Mouse (Mus musculus) forebrain, embryonic 16.5 days (tissue): ENCODE measurements around the gene Henmt1. TPM values are rescaled to one million over a fixed set of nuclear protein-coding genes. Genes with fewer than 3 reads are reported as not detected.

ENCODE experiments used
- ATAC-seq: fragments of 200-750 bp; cut with Nextera tagmentation; 2 replicates; pipeline ENCODE4 v1.8.0; 2017; ENCODE audit warnings: mild to moderate bottlenecking, moderate library complexity
- H3K27ac ChIP-seq: fragments of 300-500 bp; sonication (generic); 2 replicates; pipeline ENCODE4 v1.5.1; 2014; ENCODE audit warnings: low read length, control low read depth
- H3K27me3 ChIP-seq: fragments of 300-500 bp; sonication (generic); replicated peaks from 2 replicates; pipeline ENCODE4 v1.6.1; 2014; ENCODE audit warnings: low read length; ENCODE audit not compliant: control insufficient read depth, insufficient read depth
- H3K36me3 ChIP-seq: fragments of 300-500 bp; sonication (generic); 2 replicates; pipeline ENCODE4 v1.6.1; 2014; ENCODE audit not compliant: control insufficient read depth, insufficient read depth
- H3K4me1 ChIP-seq: fragments of 300-500 bp; sonication (generic); replicated peaks from 2 replicates; pipeline ENCODE4 v1.6.1; 2014; ENCODE audit warnings: low read length; ENCODE audit not compliant: control insufficient read depth, insufficient read depth
- H3K4me2 ChIP-seq: fragments of 300-500 bp; sonication (generic); 2 replicates; pipeline ENCODE4 v1.6.1; 2014; ENCODE audit warnings: mild to moderate bottlenecking, low read length, control low read depth
- H3K4me3 ChIP-seq: fragments of 300-500 bp; sonication (generic); replicated peaks from 2 replicates; pipeline ENCODE4 v1.5.1; 2014; ENCODE audit warnings: mild to moderate bottlenecking, low read length, control low read depth
- H3K9ac ChIP-seq: fragments of 300-500 bp; sonication (generic); replicated peaks from 2 replicates; pipeline ENCODE4 v1.6.1; 2014; ENCODE audit warnings: low read depth, low read length, control low read depth
- H3K9me3 ChIP-seq: fragments of 300-500 bp; sonication (generic); 2 replicates; pipeline ENCODE4 v1.6.1; 2016; ENCODE audit warnings: low read length; ENCODE audit not compliant: control insufficient read depth
- WGBS: fragments of 180-500 bp; shearing (Covaris S2); extraction: QIAGEN DNeasy Blood & Tissue Kit; methylation state at CpG from one replicate; pipeline ENCODE4 v1.1.7; 2014; 5-methylcytosine and 5-hydroxymethylcytosine counted together
- polyA plus RNA-seq: library from polyadenylated mRNA; unstranded; fragments of >200 nt; fragmentation: Nextera tagmentation; extraction: Ambion mirVana; gene quantifications from 2 replicates; pipeline ENCODE4 v1.2.1, GENCODE M21; 2015

The Henmt1 gene
- polyA plus RNA-seq, 1 experiment from 2014 or later = 1.7 TPM

DNA sequence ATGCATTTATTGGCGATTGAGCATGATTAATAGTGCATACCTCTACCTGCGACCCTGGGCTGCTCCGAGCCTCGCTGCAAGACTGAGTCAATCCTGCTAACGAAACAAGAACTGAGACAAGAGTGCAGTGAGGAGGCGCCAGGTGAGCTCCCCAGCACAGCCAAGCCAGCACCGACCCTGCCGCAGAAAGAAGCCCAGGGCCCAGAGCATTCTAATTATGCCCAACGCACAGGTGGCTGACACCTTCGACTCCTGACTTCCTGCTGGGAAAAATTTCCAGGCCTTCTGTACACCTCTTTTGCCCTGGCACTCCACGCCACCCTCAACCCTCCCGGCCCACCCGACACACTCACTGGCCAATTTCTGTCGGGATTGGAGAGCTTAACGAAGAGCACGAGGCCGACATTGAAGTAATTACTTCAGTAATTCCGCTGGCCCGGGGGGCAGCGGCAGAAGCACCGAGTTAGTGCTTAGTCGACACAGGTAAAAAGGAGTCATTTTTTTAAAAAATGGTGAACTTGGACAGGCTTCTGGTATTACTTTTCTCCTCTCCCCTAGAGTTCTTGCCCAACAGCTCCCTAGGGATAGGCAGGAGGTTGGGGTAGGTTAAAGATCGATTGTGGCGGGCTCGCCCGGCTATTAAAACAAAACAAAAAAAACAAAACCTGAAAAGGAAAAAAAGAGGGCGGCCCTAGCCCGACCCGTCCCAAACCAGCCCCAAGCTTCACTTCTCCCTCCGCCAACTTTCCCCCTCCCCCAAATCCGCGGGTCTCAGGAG lies 29.2 kb upstream of the Henmt1 start:
- Histone ChIP-seq H3K36me3 (0 out of 2 replicates have a peak, but pooled peaks cover 2% of the 10 kb centered on the region), H3K9ac (peak overlapping the region; percentile 87), H3K4me2 (peak overlapping the region; percentile 98), H3K4me3 (peak overlapping the region; percentile 88), H3K27me3 (no peaks in the 10 kb centered on the region), H3K9me3 (no peaks in the 10 kb centered on the region), H3K27ac (peak overlapping the region; percentile 97), H3K4me1 (peaks cover 22% of the 10 kb centered on the region)
- under 1% methylated on average over 30 of the region's 32 CpGs for WGBS
- ATAC-seq = no peak

DNA sequence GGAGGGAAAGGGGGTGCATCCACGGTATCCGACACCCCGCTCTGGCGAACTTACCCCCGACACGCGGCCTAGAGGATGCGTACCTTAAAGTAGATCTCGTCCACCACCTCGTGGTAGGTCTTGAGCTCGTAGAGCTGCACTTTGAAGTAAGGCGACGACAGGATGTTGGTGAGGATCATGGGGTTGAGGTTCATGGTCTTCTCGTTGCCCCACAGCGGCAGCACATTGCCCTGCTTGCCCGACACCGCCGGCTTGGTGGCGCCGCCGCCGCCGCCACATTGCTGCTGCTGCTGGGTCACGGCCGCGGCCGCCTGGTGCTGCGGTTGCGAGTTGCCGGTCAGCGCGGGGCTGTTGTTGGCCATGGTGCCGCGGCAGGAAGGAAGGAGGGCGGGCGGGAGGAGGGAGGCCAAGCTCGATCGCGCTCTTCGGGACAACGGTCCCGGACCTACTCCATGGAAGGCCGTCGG lies 28.6 kb upstream of the Henmt1 start:
- H3K4me1 ChIP-seq = peaks cover 22% of the 10 kb centered on the region
- peak overlapping the region; percentile 87 for H3K9ac ChIP-seq
- H3K4me2 ChIP-seq = peak overlapping the region; percentile 98
- ATAC-seq = peak; percentile 81
- peak overlapping the region; percentile 88 for H3K4me3 ChIP-seq
- no peaks in the 10 kb centered on the region for H3K27me3 ChIP-seq
- no peaks in the 10 kb centered on the region for H3K9me3 ChIP-seq
- H3K27ac ChIP-seq = peak overlapping the region; percentile 97
- H3K36me3 ChIP-seq = 0 out of 2 replicates have a peak, but pooled peaks cover 2% of the 10 kb centered on the region
- under 1% methylated on average over 44 of the region's 44 CpGs for WGBS

DNA sequence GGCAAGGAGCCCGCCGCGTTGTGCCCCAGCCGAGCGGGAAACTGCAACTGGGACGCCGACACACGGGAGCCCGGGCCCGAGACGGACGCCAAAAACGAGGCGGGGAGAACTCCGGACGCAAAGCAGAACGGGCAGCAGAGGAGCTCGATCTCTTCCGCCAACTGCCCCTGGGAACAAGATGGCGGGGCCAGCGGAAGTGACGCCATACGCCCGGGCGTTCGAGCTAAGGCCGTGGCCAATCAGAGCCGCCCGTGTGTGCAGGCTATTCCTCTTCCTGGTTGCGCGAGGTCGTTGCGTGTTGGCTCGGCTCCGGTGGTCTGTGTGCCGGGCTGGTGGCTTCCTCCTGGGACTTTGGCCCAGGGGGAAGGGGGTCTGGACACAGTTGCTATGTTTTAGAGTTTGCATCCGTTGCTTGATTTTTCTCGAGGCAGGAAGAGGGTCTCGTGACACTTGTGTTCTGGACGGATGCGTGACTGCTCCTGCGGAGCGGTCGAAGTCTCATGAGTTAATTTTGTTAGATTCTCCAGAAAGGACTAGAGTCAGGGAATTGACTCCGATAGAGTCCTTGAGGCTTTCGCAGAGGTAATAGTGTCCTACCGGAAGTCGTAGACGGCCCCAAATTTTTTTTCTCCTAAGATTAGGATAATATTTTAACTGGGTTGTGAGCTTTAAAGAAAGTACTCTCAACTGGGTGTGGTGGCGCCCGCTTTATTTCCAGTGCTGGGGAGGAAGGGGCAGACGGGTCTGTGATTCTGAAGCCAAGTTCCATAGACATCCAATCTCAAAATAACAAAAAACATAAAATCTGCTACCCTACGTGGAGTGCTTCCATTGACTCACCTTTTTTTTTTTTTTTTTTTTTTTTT lies 27.9 kb upstream of the Henmt1 start, which contains the start of gene Prpf38b:
Gene Prpf38b, minus strand, starts transcription at position 180 of the 866 bp plus-strand sequence.
- H3K36me3 ChIP-seq = 0 out of 2 replicates have a peak, but pooled peaks cover 2% of the 10 kb centered on the region
- ATAC-seq = peak; percentile 100
- H3K4me2 ChIP-seq = peak within 1 kb of the TSS; percentile 98
- under 1% methylated on average over 53 of the region's 53 CpGs for WGBS
- H3K9ac ChIP-seq = peak within 1 kb of the TSS; percentile 87
- peak within 1 kb of the TSS; percentile 97 for H3K27ac ChIP-seq
- peaks cover 23% of the 10 kb centered on the region for H3K4me1 ChIP-seq
- no peaks in the 10 kb centered on the region for H3K27me3 ChIP-seq
- H3K9me3 ChIP-seq = no peaks in the 10 kb centered on the region
- H3K4me3 ChIP-seq = peak within 1 kb of the TSS; percentile 88

DNA sequence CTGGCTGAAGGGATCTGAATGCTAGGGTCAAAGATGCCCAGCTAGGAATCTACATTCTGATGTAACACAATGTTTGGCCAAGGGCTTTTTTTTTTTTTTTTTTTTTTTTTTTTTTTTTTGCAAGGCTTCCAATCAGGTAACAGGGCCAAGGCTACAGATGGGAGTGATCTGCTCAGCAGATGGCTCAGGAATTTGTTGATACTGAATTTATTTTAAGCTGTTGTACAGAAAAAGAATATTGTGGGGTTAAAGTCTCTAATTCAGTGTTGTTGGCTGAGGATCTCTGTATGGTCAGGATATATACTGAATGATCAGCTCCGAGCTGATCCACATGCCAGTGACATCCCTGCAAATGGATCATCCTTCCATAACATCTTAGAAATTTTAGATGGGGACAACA lies 23.7 kb upstream of the Henmt1 start:
- no peak overlapping the region for H3K4me2 ChIP-seq
- no peak overlapping the region for H3K4me3 ChIP-seq
- ATAC-seq = no peak
- H3K27me3 ChIP-seq = no peaks in the 10 kb centered on the region
- no peaks in the 10 kb centered on the region for H3K36me3 ChIP-seq
- H3K9me3 ChIP-seq = no peaks in the 10 kb centered on the region
- H3K4me1 ChIP-seq = peaks cover 9% of the 10 kb centered on the region
- H3K9ac ChIP-seq = no peak overlapping the region
- WGBS = 58% methylated on average over 1 of the region's 1 CpGs
- peak overlapping the region; percentile 51; the same call in 1 of the 2 replicates for H3K27ac ChIP-seq

DNA sequence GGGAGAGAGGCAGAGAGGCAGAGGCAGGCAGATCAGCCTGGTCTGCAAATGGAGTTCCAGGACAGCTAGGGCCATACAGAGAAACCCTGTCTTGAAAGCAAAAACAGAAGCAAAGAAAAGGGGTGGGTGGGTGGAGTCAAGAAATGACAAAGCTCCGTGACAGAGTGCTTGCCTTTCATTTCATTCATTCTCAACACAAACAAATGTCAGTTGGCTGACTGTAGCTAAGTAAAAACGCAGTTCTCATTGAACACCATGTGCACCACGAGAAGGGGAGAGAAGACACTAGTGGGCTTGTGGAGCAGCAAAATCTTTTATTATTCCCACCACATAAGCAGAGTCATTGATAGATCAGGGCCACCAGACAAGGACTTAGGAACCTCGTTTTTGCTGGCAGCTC lies 22.8 kb upstream of the Henmt1 start:
- Histone ChIP-seq H3K4me2 (no peak overlapping the region), H3K27ac (no peak overlapping the region), H3K9me3 (no peaks in the 10 kb centered on the region), H3K36me3 (no peaks in the 10 kb centered on the region), H3K27me3 (no peaks in the 10 kb centered on the region), H3K4me3 (no peak overlapping the region), H3K4me1 (peaks cover 9% of the 10 kb centered on the region), H3K9ac (no peak overlapping the region)
- peak; percentile 15; the same call in 1 of the 2 replicates for ATAC-seq
- 21% methylated on average over 4 of the region's 4 CpGs for WGBS

DNA sequence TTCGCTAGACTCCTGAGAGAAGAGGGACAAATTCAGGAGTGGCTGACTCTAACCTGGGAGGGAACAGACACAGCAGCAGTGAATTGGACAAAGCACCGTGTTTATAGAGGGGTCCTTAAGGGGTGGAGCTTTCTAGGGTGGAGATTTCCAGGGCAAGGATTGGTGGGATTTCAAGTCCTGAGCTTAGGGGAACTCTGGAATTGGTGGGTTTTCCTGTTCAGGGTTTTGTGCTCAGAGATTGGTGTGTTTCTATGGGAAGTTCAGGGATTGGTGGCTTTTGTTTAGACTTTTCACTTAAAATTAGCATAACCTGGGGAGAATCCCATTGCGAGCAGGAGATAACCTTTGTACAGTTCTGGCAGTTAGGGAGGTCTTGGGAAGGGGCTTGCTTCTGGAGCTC lies 21.7 kb upstream of the Henmt1 start:
- Histone ChIP-seq H3K27ac (no peak overlapping the region), H3K27me3 (no peaks in the 10 kb centered on the region), H3K4me1 (peaks cover 5% of the 10 kb centered on the region), H3K4me3 (no peak overlapping the region), H3K9ac (no peak overlapping the region), H3K4me2 (no peak overlapping the region), H3K36me3 (no peaks in the 10 kb centered on the region), H3K9me3 (no peaks in the 10 kb centered on the region)
- WGBS = 52% methylated on average over 3 of the region's 3 CpGs
- no peak for ATAC-seq

DNA sequence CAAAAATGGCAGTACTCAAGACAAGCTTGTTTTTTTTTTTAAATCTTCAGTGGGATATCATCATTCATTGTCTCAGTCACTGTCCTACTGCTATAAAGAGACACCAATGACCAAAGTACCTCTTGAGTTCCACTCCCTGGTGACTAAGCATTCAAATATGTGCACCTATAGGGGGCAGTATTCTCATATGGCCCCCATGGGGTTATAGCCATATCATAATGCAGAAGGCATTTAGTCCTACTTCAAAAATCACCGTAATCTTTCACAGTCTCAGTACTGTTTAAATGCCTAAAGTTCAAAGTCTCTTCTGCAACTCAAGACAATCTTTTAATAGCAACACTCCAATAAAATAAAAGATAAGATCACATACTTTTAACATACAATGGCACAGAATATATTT lies 20.8 kb upstream of the Henmt1 start:
- Histone ChIP-seq H3K27me3 (no peaks in the 10 kb centered on the region), H3K4me1 (peaks cover 5% of the 10 kb centered on the region), H3K4me2 (no peak overlapping the region), H3K9ac (no peak overlapping the region), H3K9me3 (no peaks in the 10 kb centered on the region), H3K4me3 (no peak overlapping the region), H3K27ac (no peak overlapping the region), H3K36me3 (no peaks in the 10 kb centered on the region)
- WGBS = 98% methylated on average over 1 of the region's 1 CpGs
- no peak for ATAC-seq

DNA sequence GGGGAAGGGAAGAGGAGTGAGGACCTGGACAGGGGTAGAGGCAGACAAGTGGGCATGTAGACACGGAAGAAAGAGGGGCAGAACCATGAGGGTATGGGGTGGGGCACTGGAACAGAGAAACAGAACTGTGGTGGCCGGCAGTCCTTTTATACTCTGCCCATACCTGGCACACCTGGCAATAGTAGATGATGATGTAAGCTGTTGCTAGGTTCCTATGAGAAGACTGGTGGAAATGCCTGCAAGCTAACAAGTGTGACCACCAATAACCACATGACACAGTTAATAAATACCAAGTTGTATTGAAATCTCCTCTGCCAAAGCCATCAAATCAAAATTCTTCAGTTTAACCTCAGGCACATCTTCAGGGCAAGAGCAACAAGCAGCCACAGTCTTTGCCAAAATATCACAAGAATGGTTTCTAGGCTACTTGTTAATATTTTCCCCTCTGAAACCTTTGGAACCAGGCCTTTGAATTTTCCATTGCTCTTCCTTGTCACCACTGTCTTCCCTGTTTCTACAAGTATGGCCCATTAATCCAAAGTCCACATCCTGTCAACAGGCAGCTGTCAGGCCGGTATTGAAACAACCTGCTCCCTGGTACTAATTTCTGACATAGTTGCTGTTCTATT lies 19.1 kb upstream of the Henmt1 start:
- no peaks in the 10 kb centered on the region for H3K9me3 ChIP-seq
- H3K27ac ChIP-seq = no peak overlapping the region
- ATAC-seq = no peak
- H3K27me3 ChIP-seq = no peaks in the 10 kb centered on the region
- H3K4me3 ChIP-seq = no peak overlapping the region
- peaks cover 5% of the 10 kb centered on the region for H3K4me1 ChIP-seq
- no peak overlapping the region for H3K4me2 ChIP-seq
- no peaks in the 10 kb centered on the region for H3K36me3 ChIP-seq
- H3K9ac ChIP-seq = no peak overlapping the region
- 80% methylated on average over 3 of the region's 3 CpGs for WGBS

DNA sequence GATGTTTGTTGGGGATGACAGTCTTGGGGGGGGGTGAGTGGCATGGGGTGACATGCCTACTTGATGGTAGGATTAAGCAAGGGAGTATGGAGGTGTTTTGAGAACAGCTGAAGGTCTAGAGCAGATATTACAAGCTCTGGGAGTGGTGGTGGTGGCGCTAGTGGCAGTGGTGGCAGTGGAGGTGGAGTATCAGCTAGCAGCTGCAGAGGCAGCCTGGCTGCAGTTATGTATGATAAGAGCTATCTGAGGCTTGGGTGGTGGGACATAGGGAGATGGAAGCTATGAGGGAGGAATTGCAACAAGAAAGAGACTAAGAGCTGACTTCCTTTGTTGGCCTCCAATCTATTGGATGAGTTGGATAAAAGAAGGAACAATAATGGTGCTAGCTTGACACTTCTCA lies 17.9 kb upstream of the Henmt1 start:
- WGBS = 88% methylated on average over 1 of the region's 1 CpGs
- Histone ChIP-seq H3K36me3 (no peaks in the 10 kb centered on the region), H3K9ac (no peak overlapping the region), H3K9me3 (no peaks in the 10 kb centered on the region), H3K4me3 (no peak overlapping the region), H3K27ac (no peak overlapping the region), H3K4me2 (no peak overlapping the region), H3K27me3 (no peaks in the 10 kb centered on the region), H3K4me1 (peaks cover 3% of the 10 kb centered on the region)
- ATAC-seq = no peak
